Mouse (Mus musculus): Measurements from ENCODE around the gene Gja5. TPM values are rescaled to one million over a fixed set of nuclear protein-coding genes. Genes with fewer than 3 reads are reported as not detected.

The Gja5 gene
- polyA plus RNA-seq, 1 experiment from 2014 or later = 20.2 TPM

DNA sequence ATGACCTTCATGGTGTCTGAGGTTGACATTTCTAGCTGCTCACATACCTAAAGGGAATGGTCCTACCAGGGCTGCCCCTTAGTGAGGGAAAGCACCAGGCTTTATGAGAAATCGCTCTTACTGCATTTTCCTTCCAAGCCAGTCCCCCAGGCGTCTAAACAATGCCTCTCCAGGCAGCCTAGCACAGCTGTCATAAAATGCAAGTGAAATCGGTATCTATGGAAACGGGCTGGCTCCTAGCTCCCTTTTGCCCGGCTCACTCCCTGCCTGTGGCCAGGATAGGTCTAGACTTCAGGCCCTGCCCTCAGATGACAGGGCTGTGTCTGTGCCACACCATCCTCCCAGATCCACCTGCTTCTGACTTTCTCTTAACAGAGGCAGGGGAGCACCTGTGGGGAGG lies 33.1 kb downstream of the Gja5 start:
- H3K9ac ChIP-seq = no peak overlapping the region
- no peak overlapping the region for H3K27ac ChIP-seq (replicated peaks)
- no peaks in the 10 kb centered on the region for H3K36me3 ChIP-seq
- H3K27me3 ChIP-seq = peaks cover 8% of the 10 kb centered on the region; the same call in 1 of the 2 replicates
- no peak for ATAC-seq (ENCODE audit: insufficient number of reproducible peaks, low FRiP score, low TSS enrichment, low read depth)
- no peaks in the 10 kb centered on the region for H3K4me1 ChIP-seq
- no peak overlapping the region for H3K4me3 ChIP-seq (replicated peaks)
- WGBS = 29% methylated on average over 5 of the region's 5 CpGs
- no peak overlapping the region for H3K4me2 ChIP-seq (replicated peaks)
- H3K9me3 ChIP-seq (replicated peaks) = no peaks in the 10 kb centered on the region

DNA sequence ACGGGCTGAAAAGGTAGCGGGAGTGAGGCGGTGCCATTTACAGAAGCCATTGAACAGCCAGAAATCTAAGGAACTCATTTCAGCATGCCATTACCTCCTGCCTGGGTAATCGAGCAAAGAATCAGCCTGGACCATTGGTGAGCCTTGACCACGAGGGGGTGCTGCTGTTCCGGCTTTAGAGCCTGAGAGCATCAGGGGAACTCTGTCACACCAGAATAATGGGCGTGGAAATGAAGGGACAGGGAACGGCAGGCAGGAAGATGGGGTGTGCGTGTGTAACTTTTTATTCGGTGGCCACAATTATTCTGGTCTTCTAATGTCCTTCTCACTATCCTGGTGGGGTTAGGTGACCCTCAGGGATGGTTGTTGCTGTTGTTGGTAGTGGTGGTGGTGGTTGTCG lies 34.2 kb downstream of the Gja5 start:
- Histone ChIP-seq H3K27ac (replicated peaks) (no peak overlapping the region), H3K4me1 (no peaks in the 10 kb centered on the region), H3K36me3 (no peaks in the 10 kb centered on the region), H3K4me3 (replicated peaks) (peak overlapping the region; percentile 28), H3K4me2 (replicated peaks) (peak overlapping the region; percentile 39; the same call in 1 of the 2 replicates), H3K9me3 (replicated peaks) (no peaks in the 10 kb centered on the region), H3K27me3 (peaks cover 8% of the 10 kb centered on the region; the same call in 1 of the 2 replicates), H3K9ac (no peak overlapping the region)
- no peak; the same call in 1 of the 2 replicates for ATAC-seq (ENCODE audit: insufficient number of reproducible peaks, low FRiP score, low TSS enrichment, low read depth)
- 8% methylated on average over 11 of the region's 11 CpGs for WGBS

DNA sequence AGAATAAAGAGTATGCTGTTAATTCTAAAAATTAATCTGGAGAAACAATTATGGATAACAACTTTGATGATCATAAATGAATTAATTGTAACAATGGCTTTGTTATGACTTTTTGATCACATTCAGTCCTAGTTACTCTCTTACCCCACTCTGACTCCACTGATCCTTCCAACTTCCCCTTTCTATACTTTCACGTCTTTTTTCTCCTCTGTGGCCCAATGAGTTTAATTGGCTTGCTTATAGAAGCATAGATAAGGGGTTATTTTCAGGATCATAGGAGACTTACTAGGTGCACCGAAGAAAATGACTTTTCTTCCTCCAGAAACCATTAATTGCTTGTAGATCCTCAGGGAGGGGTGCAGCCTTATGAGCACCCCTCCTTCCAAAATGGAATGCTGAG lies 38.2 kb downstream of the Gja5 start:
- Histone ChIP-seq H3K9me3 (replicated peaks) (no peaks in the 10 kb centered on the region), H3K27ac (replicated peaks) (no peak overlapping the region), H3K4me3 (replicated peaks) (no peak overlapping the region), H3K36me3 (no peaks in the 10 kb centered on the region), H3K9ac (no peak overlapping the region), H3K27me3 (no peaks in the 10 kb centered on the region), H3K4me2 (replicated peaks) (no peak overlapping the region), H3K4me1 (no peaks in the 10 kb centered on the region)
- 82% methylated on average over 2 of the region's 2 CpGs for WGBS
- no peak for ATAC-seq (ENCODE audit: insufficient number of reproducible peaks, low FRiP score, low TSS enrichment, low read depth)

DNA sequence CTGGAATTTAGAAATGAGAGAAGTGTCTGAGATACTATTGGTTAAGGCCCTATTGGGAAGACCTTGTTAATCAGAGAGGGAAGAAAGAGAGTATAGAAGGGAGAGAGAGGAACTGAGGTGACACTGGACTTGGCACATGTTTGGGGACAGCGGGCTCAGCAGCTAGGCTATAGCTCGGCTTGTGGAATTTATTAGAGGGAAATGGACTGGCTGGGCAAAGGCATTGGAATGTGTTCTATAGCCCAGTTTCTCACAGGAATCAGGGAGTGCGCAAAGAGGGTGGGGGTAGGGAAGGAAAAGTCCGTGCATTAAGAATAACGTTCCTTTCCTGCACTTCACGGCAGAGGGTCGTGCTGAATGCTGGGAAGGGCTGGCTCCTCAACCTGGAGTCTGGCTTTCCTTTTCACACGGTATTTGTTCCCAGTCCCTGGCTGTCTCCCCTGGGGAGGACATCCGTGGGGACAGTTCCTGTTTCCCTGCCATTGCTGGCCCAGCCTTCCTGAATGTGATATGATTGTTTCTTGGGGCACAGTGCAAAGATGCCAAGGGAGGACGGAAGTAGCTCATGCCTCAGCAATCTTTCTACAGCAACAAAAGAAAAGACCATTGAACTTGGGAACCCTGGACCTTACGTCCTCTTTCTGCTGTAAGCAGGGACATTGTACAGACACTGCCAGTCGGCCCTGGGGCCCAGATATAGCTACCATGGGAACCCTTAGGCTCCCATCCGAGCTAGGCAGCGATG lies 49.2 kb downstream of the Gja5 start:
- Histone ChIP-seq H3K9me3 (replicated peaks) (no peaks in the 10 kb centered on the region), H3K4me2 (replicated peaks) (no peak overlapping the region), H3K9ac (no peak overlapping the region), H3K4me1 (0 out of 2 replicates have a peak, but pooled peaks cover 7% of the 10 kb centered on the region), H3K27ac (replicated peaks) (no peak overlapping the region), H3K36me3 (no peaks in the 10 kb centered on the region), H3K27me3 (no peaks in the 10 kb centered on the region), H3K4me3 (replicated peaks) (no peak overlapping the region)
- WGBS = 41% methylated on average over 14 of the region's 14 CpGs
- ATAC-seq (ENCODE audit: insufficient number of reproducible peaks, low FRiP score, low TSS enrichment, low read depth) = no peak

DNA sequence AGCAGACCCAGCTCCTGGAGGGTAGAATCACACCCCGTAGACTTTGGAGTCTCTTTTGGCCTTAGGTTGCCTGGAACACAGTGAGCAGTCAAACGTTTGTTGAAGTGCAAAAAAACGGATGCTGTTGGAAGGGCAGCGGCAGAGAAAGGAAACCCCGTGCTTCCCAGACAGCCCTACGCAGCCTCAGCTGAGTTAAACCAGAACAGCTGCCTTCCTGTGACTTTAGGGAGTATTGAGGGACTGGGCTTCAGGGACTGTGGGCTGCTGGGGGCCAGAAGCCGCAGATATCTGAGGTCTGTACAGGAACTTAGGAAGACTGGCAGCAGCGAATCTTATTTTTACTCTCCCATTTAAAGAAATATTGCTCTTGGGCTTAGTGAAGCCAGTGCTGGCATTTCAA lies 56.1 kb downstream of the Gja5 start:
- peak overlapping the region; percentile 6; the same call in 1 of the 2 replicates for H3K4me2 ChIP-seq (replicated peaks)
- H3K9ac ChIP-seq = no peak overlapping the region
- H3K9me3 ChIP-seq (replicated peaks) = no peaks in the 10 kb centered on the region
- ATAC-seq (ENCODE audit: insufficient number of reproducible peaks, low FRiP score, low TSS enrichment, low read depth) = no peak
- H3K36me3 ChIP-seq = no peaks in the 10 kb centered on the region
- no peak overlapping the region for H3K4me3 ChIP-seq (replicated peaks)
- H3K27me3 ChIP-seq = no peaks in the 10 kb centered on the region
- 12% methylated on average over 8 of the region's 8 CpGs for WGBS
- no peak overlapping the region for H3K27ac ChIP-seq (replicated peaks)
- 0 out of 2 replicates have a peak, but pooled peaks cover 5% of the 10 kb centered on the region for H3K4me1 ChIP-seq

DNA sequence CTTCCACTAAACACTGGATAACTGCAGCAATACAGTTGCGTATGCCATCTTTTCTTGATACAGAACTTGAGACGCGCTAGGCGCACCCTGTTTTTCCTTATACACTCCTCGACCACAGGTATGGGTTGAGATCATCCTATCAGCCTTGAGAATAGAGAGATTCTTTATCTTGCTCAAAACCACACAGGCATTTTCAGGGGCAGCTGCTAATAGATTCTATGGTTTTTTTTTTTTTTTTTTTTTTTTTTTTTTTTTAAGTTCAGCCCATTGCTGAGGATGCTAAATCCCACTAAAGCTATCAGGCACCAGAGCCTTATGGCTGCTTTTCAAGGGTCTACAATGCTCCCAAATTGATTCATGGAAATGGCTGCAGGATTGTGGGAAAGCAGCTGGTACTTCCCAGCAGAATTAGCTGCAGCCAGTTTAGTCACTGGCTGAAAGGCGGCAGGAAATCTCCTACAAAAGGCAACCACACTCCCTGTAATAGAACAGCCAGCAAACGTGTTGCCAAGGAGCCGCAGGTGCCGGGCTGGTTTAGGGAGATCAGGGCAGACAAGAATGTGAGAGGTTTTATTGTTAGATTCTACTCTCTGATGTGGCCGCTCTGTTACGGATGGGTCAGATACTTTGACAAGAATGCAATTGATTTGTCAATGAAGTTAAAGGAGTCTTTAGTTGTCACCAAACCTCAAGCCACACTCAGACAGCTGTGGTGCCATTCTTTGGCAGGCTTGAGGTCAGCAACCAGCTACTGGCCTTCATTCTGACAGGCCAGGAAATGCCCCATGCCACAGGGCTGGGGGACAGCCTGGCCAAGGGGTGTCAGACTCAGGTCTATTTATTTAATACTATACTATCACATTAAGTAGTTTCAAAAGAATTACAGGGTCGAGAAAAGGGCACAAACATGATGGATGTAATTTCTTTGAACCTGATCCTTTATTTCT lies 58.9 kb downstream of the Gja5 start:
- Histone ChIP-seq H3K27ac (replicated peaks) (no peak overlapping the region), H3K4me2 (replicated peaks) (no peak overlapping the region), H3K27me3 (no peaks in the 10 kb centered on the region), H3K4me1 (0 out of 2 replicates have a peak, but pooled peaks cover 5% of the 10 kb centered on the region), H3K4me3 (replicated peaks) (no peak overlapping the region), H3K36me3 (no peaks in the 10 kb centered on the region), H3K9me3 (replicated peaks) (no peaks in the 10 kb centered on the region), H3K9ac (no peak overlapping the region)
- 65% methylated on average over 12 of the region's 12 CpGs for WGBS
- no peak for ATAC-seq (ENCODE audit: insufficient number of reproducible peaks, low FRiP score, low TSS enrichment, low read depth)

DNA sequence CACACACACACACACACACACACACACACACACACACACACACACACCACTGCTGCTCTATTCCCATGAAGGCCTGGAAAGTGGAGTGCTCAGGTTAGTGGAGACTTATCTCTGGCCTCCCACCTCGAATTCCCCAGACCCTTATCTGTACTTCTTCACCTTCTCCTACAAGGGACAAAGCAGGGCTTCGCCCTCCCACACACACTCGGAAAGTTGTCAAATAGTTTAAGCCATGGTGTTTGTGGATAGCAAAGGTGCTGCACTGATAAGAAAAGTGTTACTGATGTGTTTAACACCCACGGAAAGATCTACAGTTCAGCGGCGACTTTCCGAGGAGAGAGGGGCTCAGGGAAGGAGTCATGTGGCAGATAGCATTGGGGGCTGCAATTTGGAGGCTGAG lies 66.5 kb downstream of the Gja5 start:
- no peak for ATAC-seq (ENCODE audit: insufficient number of reproducible peaks, low FRiP score, low TSS enrichment, low read depth)
- H3K4me3 ChIP-seq (replicated peaks) = no peak overlapping the region
- WGBS = 66% methylated on average over 7 of the region's 7 CpGs
- H3K27me3 ChIP-seq = no peaks in the 10 kb centered on the region
- no peaks in the 10 kb centered on the region for H3K36me3 ChIP-seq
- H3K9me3 ChIP-seq (replicated peaks) = no peaks in the 10 kb centered on the region
- no peaks in the 10 kb centered on the region for H3K4me1 ChIP-seq
- no peak overlapping the region for H3K9ac ChIP-seq
- H3K27ac ChIP-seq (replicated peaks) = no peak overlapping the region
- no peak overlapping the region for H3K4me2 ChIP-seq (replicated peaks)

DNA sequence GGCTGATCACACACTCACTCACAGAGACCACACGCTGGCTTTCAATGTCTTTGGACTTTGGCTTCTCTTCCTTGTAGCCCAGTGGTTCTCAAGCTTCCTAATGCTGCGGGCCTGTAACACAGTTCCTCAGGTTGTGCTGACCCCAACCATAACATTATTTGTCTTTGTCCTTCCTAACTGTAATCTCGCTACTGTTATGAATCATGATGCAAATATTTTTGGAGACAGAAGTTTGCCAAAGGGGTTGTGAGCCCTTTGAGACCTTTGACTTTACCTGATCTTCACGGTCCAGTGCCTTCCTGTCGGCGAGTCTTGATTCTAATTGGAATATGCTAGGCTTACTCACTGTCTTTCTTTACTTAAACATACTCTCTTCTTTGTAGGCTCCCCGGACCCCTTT lies 70.0 kb downstream of the Gja5 start:
- H3K4me1 ChIP-seq = no peaks in the 10 kb centered on the region
- 80% methylated on average over 7 of the region's 7 CpGs for WGBS
- H3K36me3 ChIP-seq = no peaks in the 10 kb centered on the region
- no peak overlapping the region for H3K4me2 ChIP-seq (replicated peaks)
- H3K27ac ChIP-seq (replicated peaks) = no peak overlapping the region
- H3K4me3 ChIP-seq (replicated peaks) = no peak overlapping the region
- no peak overlapping the region for H3K9ac ChIP-seq
- H3K27me3 ChIP-seq = no peaks in the 10 kb centered on the region
- no peaks in the 10 kb centered on the region for H3K9me3 ChIP-seq (replicated peaks)
- ATAC-seq (ENCODE audit: insufficient number of reproducible peaks, low FRiP score, low TSS enrichment, low read depth) = no peak

DNA sequence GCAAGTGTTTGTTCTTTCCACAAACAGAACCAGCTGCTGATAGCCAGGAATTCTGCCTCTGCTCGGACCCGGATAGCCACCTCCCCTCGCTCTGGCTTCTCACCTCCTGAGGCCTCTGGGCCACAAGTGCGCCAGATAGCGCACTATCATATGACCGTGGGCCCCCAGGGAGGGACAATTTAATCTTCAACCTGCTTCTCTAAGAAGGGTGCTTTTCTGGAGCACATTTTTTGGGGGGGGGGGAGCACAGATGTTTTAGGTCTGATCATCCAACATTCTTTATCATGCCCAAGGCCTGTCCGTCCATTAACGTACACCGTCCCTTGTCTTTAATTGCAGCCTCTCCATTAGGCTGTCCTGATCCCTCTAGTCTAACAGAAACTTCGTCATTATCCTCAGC lies 71.1 kb downstream of the Gja5 start:
- Histone ChIP-seq H3K4me2 (replicated peaks) (no peak overlapping the region), H3K36me3 (no peaks in the 10 kb centered on the region), H3K9ac (no peak overlapping the region), H3K4me3 (replicated peaks) (no peak overlapping the region), H3K9me3 (replicated peaks) (no peaks in the 10 kb centered on the region), H3K27me3 (no peaks in the 10 kb centered on the region), H3K4me1 (no peaks in the 10 kb centered on the region), H3K27ac (replicated peaks) (no peak overlapping the region)
- 78% methylated on average over 10 of the region's 10 CpGs for WGBS
- no peak for ATAC-seq (ENCODE audit: insufficient number of reproducible peaks, low FRiP score, low TSS enrichment, low read depth)

DNA sequence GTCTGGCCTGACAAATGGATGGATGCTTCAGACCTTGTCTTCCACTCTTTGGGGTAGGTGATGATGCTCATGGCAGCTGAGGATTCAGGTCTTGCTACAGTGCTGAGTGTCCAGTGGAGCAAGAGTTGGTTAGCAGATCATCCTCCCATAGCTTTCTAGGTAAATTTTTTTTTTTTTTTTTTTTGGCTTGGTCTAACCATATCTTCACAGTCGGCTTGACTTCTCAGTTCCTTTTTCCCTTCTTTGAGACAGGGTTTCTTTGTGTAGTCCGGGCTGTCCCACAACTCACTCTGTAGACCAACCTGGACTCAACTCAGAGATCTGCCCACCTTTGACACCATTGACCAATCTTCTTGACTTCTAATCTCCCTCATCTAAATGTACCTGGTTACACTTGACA lies 73.0 kb downstream of the Gja5 start:
- no peak overlapping the region for H3K4me2 ChIP-seq (replicated peaks)
- no peaks in the 10 kb centered on the region for H3K36me3 ChIP-seq
- no peak for ATAC-seq (ENCODE audit: insufficient number of reproducible peaks, low FRiP score, low TSS enrichment, low read depth)
- H3K9ac ChIP-seq = no peak overlapping the region
- WGBS = 86% methylated on average over 2 of the region's 2 CpGs
- no peaks in the 10 kb centered on the region for H3K4me1 ChIP-seq
- no peaks in the 10 kb centered on the region for H3K27me3 ChIP-seq
- no peak overlapping the region for H3K27ac ChIP-seq (replicated peaks)
- no peaks in the 10 kb centered on the region for H3K9me3 ChIP-seq (replicated peaks)
- no peak overlapping the region for H3K4me3 ChIP-seq (replicated peaks)

DNA sequence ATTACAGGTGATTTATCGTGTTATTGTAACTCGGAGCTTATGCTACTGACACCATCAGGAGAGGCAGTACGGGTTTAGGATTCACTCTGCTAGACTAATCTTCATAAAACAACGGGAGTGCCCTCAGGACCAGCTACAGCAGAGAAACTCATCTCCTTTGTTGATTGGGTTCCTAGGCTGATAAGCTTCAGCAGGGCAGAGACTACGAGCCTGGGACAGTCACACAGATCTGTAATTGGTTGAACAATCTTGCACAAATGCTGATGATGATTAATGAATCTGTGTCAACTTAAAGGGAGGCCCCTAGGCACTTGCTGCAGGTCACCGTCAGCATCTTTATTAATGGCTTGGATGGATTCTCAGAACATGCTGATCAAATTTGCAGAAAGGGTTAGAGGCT lies 74.0 kb downstream of the Gja5 start:
- Histone ChIP-seq H3K36me3 (no peaks in the 10 kb centered on the region), H3K9me3 (replicated peaks) (no peaks in the 10 kb centered on the region), H3K4me1 (no peaks in the 10 kb centered on the region), H3K4me2 (replicated peaks) (no peak overlapping the region), H3K9ac (no peak overlapping the region), H3K27ac (replicated peaks) (no peak overlapping the region), H3K27me3 (no peaks in the 10 kb centered on the region), H3K4me3 (replicated peaks) (no peak overlapping the region)
- no peak for ATAC-seq (ENCODE audit: insufficient number of reproducible peaks, low FRiP score, low TSS enrichment, low read depth)
- WGBS = 50% methylated on average over 6 of the region's 6 CpGs

Measured in embryonic facial prominence, embryonic 15.5 days (tissue).